Mouse (Mus musculus) MEL (cell line): ENCODE measurements around the gene Gm11213. TPM values are rescaled to one million over a fixed set of nuclear protein-coding genes. Genes with fewer than 3 reads are reported as not detected.

Experiments used
- DNase-seq: peaks from one replicate; pipeline ENCODE4 v3.0.0; 2011; ENCODE audit warnings: low read depth, low spot score
- H3K27ac ChIP-seq: 2 replicates; pipeline ENCODE4 v1.5.1; 2012; ENCODE audit warnings: low read depth, mild to moderate bottlenecking, control low read depth, low read length, moderate library complexity; ENCODE audit not compliant: control insufficient read depth
- H3K27me3 ChIP-seq, 2 experiments: fragments of 150-350 bp in 1 of 2; sonication (generic) in 1 of 2; 2 replicates each; pipeline ENCODE4 v1.6.1; 2012; ENCODE audit warnings: low read length in 2 of 2, mild to moderate bottlenecking in 2 of 2, improper control_type of control experiment in 1 of 2, moderate library complexity in 1 of 2; ENCODE audit not compliant: insufficient read depth in 2 of 2, control insufficient read depth in 1 of 2
- H3K36me3 ChIP-seq, 2 experiments: 2 replicates each; pipeline ENCODE4 v1.6.1; 2012 to 2014; ENCODE audit warnings: low read length in 2 of 2, improper control_type of control experiment in 1 of 2, inconsistent platforms in 1 of 2, mild to moderate bottlenecking in 1 of 2; ENCODE audit not compliant: insufficient read depth in 2 of 2, control insufficient read depth in 1 of 2
- H3K4me1 ChIP-seq, 2 experiments: fragments of 150-350 bp in 1 of 2; sonication (generic) in 1 of 2; 2 replicates each; pipeline ENCODE4 v1.6.1; 2012; ENCODE audit warnings: low read length in 2 of 2, improper control_type of control experiment in 1 of 2, mild to moderate bottlenecking in 1 of 2; ENCODE audit not compliant: insufficient read depth in 2 of 2, control insufficient read depth in 1 of 2
- H3K4me3 ChIP-seq, 2 experiments: fragments of 150-350 bp in 1 of 2; sonication (generic) in 1 of 2; 2 replicates each; pipeline ENCODE4 v1.5.1; 2012; ENCODE audit warnings: low read depth in 2 of 2, low read length in 2 of 2, mild to moderate bottlenecking in 2 of 2, moderate library complexity in 2 of 2, control low read depth in 1 of 2, improper control_type of control experiment in 1 of 2; ENCODE audit not compliant: control insufficient read depth in 1 of 2, insufficient read depth in 1 of 2
- H3K79me2 ChIP-seq: 2 replicates; pipeline ENCODE4 v1.6.1; 2012; ENCODE audit warnings: mild to moderate bottlenecking, low read length, moderate library complexity; ENCODE audit not compliant: control insufficient read depth, poor library complexity, insufficient read depth
- H3K9ac ChIP-seq: 2 replicates; pipeline ENCODE4 v1.6.1; 2012; ENCODE audit warnings: low read depth, mild to moderate bottlenecking, control low read depth, low read length, moderate library complexity; ENCODE audit not compliant: control insufficient read depth, poor library complexity, severe bottlenecking
- H3K9me3 ChIP-seq: fragments of 150-350 bp; sonication (generic); replicated peaks from 2 replicates; pipeline ENCODE4 v1.6.1; 2012; ENCODE audit warnings: mild to moderate bottlenecking, low read length, improper control_type of control experiment, moderate library complexity; ENCODE audit not compliant: insufficient read depth
- BHLHE40 ChIP-seq: IDR thresholded peaks from 2 replicates; pipeline ENCODE4 v1.6.1; 2012; ENCODE audit warnings: low read depth, mild to moderate bottlenecking, inconsistent platforms, low read length, improper control_type of control experiment, borderline replicate concordance
- CHD2 ChIP-seq: IDR thresholded peaks from 2 replicates; pipeline ENCODE4 v1.6.1; 2011; ENCODE audit warnings: low read length, improper control_type of control experiment
- E2F4 ChIP-seq: IDR thresholded peaks from 2 replicates; pipeline ENCODE4 v1.6.1; 2011; ENCODE audit warnings: low read depth, low read length, improper control_type of control experiment, borderline replicate concordance
- EP300 ChIP-seq, 2 experiments: IDR thresholded peaks; 2 replicates each; pipeline ENCODE4 v1.6.1; 2011; ENCODE audit warnings: improper control_type of control experiment in 2 of 2, low read length in 2 of 2, low read depth in 1 of 2, mild to moderate bottlenecking in 1 of 2
- ETS1 ChIP-seq: IDR thresholded peaks from 2 replicates; pipeline ENCODE4 v1.6.1; 2012; ENCODE audit warnings: low read depth, mild to moderate bottlenecking, inconsistent platforms, low read length, improper control_type of control experiment, moderate library complexity
- GABPA ChIP-seq: IDR thresholded peaks from 2 replicates; pipeline ENCODE4 v1.6.1; 2012; ENCODE audit warnings: low read depth, mild to moderate bottlenecking, inconsistent platforms, low read length, improper control_type of control experiment, moderate library complexity
- GATA1 ChIP-seq: IDR thresholded peaks from 2 replicates; pipeline ENCODE4 v1.6.1; 2011; ENCODE audit warnings: low read depth, low read length, improper control_type of control experiment
- KAT2A ChIP-seq: conservative IDR thresholded peaks from 2 replicates; pipeline ENCODE4 v1.6.1; 2012; ENCODE audit warnings: low read depth, low read length, improper control_type of control experiment, inconsistent platforms
- MAZ ChIP-seq: IDR thresholded peaks from 2 replicates; pipeline ENCODE4 v1.6.1; 2012; ENCODE audit warnings: low read depth, mild to moderate bottlenecking, inconsistent platforms, low read length, improper control_type of control experiment
- MYC ChIP-seq: IDR thresholded peaks from 2 replicates; pipeline ENCODE4 v1.6.1; 2011; ENCODE audit warnings: low read depth, mild to moderate bottlenecking, low read length, improper control_type of control experiment, moderate library complexity
- NELFE ChIP-seq: IDR thresholded peaks from 2 replicates; pipeline ENCODE4 v1.6.1; 2011; ENCODE audit warnings: low read depth, low read length, improper control_type of control experiment
- NRF1 ChIP-seq: IDR thresholded peaks from 2 replicates; pipeline ENCODE4 v1.6.1; 2014; ENCODE audit warnings: low read depth, mild to moderate bottlenecking, inconsistent platforms, low read length, improper control_type of control experiment, moderate library complexity; ENCODE audit not compliant: poor library complexity, insufficient read depth, severe bottlenecking
- POLR2A ChIP-seq, 2 experiments: IDR thresholded peaks; 2 replicates each; pipeline ENCODE4 v1.6.1; 2011 to 2012; ENCODE audit warnings: low read length in 2 of 2, mild to moderate bottlenecking in 2 of 2, control low read depth in 1 of 2, improper control_type of control experiment in 1 of 2, low read depth in 1 of 2, moderate library complexity in 1 of 2; ENCODE audit not compliant: control insufficient read depth in 1 of 2, insufficient read depth in 1 of 2, poor library complexity in 1 of 2
- POLR2AphosphoS5 ChIP-seq: IDR thresholded peaks from 2 replicates; pipeline ENCODE4 v1.6.1; 2012; ENCODE audit warnings: low read depth, borderline replicate concordance, mild to moderate bottlenecking, inconsistent platforms, low read length, moderate library complexity, mixed read lengths
- RAD21 ChIP-seq: IDR thresholded peaks from 2 replicates; pipeline ENCODE4 v1.6.1; 2011; ENCODE audit warnings: mild to moderate bottlenecking, low read depth, low read length, improper control_type of control experiment
- SIN3A ChIP-seq: IDR thresholded peaks from 2 replicates; pipeline ENCODE4 v1.6.1; 2012; ENCODE audit warnings: low read length, improper control_type of control experiment, inconsistent platforms
- TAL1 ChIP-seq: IDR thresholded peaks from 2 replicates; pipeline ENCODE4 v1.6.1; 2012; ENCODE audit warnings: mild to moderate bottlenecking, inconsistent platforms, low read length, moderate library complexity, mixed read lengths
- TBP ChIP-seq: IDR thresholded peaks from 2 replicates; pipeline ENCODE4 v1.8.0; 2011; ENCODE audit warnings: low read depth, low read length, improper control_type of control experiment
- TCF12 ChIP-seq: IDR thresholded peaks from 2 replicates; pipeline ENCODE4 v1.6.1; 2014; ENCODE audit warnings: low read depth, mild to moderate bottlenecking, inconsistent platforms, low read length, improper control_type of control experiment, moderate library complexity
- UBTF ChIP-seq: IDR thresholded peaks from 2 replicates; pipeline ENCODE4 v1.6.1; 2012; ENCODE audit warnings: low read depth, mild to moderate bottlenecking, inconsistent platforms, low read length, improper control_type of control experiment, moderate library complexity, borderline replicate concordance; ENCODE audit not compliant: insufficient read depth
- USF2 ChIP-seq, 2 experiments: IDR thresholded peaks; 2 replicates each; pipeline ENCODE4 v1.6.1; 2011 to 2012; ENCODE audit warnings: improper control_type of control experiment in 2 of 2, low read length in 2 of 2, borderline replicate concordance in 1 of 2, inconsistent platforms in 1 of 2, low read depth in 1 of 2, mild to moderate bottlenecking in 1 of 2; ENCODE audit not compliant: insufficient read depth in 1 of 2
- ZC3H11A ChIP-seq: IDR thresholded peaks from 2 replicates; pipeline ENCODE4 v1.6.1; 2012; ENCODE audit warnings: low read depth, mild to moderate bottlenecking, inconsistent platforms, low read length, improper control_type of control experiment
- ZKSCAN1 ChIP-seq: IDR thresholded peaks from 2 replicates; pipeline ENCODE4 v1.6.1; 2012; ENCODE audit warnings: low read depth, mild to moderate bottlenecking, inconsistent platforms, low read length, improper control_type of control experiment, moderate library complexity
- ZNF384 ChIP-seq: IDR thresholded peaks from 2 replicates; pipeline ENCODE4 v1.6.1; 2012; ENCODE audit warnings: low read depth, mild to moderate bottlenecking, inconsistent platforms, low read length, improper control_type of control experiment
- polyA plus RNA-seq, 2 experiments: library from polyadenylated mRNA; stranded (reverse) in 1 of 2; unstranded in 1 of 2; fragments of >175 nt in 1 of 2; fragments of >200 nt in 1 of 2; gene quantifications; 2 replicates each; pipeline versions ENCODE4 v1.2.1 to v1.2.4; 2012; ENCODE audit warnings: low replicate concordance in 2 of 2, low read depth in 1 of 2; ENCODE audit not compliant: insufficient read length in 2 of 2, insufficient read depth in 1 of 2, missing spikeins in 1 of 2
- total RNA-seq: library from RNA; depleted of rRNA; stranded (reverse); fragments of 300-350 nt; gene quantifications from 2 replicates; pipeline ENCODE4 v1.2.3, GENCODE M21; 2012

The Gm11213 gene
- total and polyA plus RNA-seq, 3 experiments = not detected

- no peaks in the 10 kb centered on the region for H3K79me2 ChIP-seq
- H3K36me3 ChIP-seq = no peaks in the 10 kb centered on the region
- no peaks in the 10 kb centered on the region for H3K27me3 ChIP-seq
- H3K4me3 ChIP-seq = no peak overlapping the region
- DNase-seq = no peak
- no peak overlapping the region for H3K27ac ChIP-seq
- no peak for TF ChIP-seq ZC3H11A
- TF ChIP-seq MAZ = no peak
- no peak for TF ChIP-seq SIN3A
- TF ChIP-seq USF2 (IDR thresholded peaks at IDR 0.05; ENCODE audit: borderline replicate concordance in 1 of 2, insufficient read depth in 1 of 2, low read depth in 1 of 2, low read length in 2 of 2) = no peak
- no peak for TF ChIP-seq KAT2A
- H3K4me1 ChIP-seq = 0 out of 4 replicates have a peak, but pooled peaks cover 0 to 4% of the 10 kb centered on the region in 2 experiments
- H3K9me3 ChIP-seq = no peaks in the 10 kb centered on the region
- H3K9ac ChIP-seq = no peak overlapping the region
Observed at GRCm38 (mm10) chr4:63596010-63596409, 9.1 kb downstream of the Gm11213 start.

GRCm38 (mm10) chr4:63595259-63595658 lies 9.8 kb downstream of the Gm11213 start:
- no peak for DNase-seq
- Histone ChIP-seq H3K9me3 (no peaks in the 10 kb centered on the region), H3K4me3 (no peak overlapping the region), H3K79me2 (no peaks in the 10 kb centered on the region), H3K36me3 (no peaks in the 10 kb centered on the region), H3K9ac (no peak overlapping the region), H3K27ac (no peak overlapping the region), H3K4me1 (0 out of 4 replicates have a peak, but pooled peaks cover 0 to 4% of the 10 kb centered on the region in 2 experiments), H3K27me3 (no peaks in the 10 kb centered on the region)
- TF ChIP-seq UBTF (no peak), TCF12 (no peak), RAD21 (no peak), TBP (no peak), MAZ (no peak), E2F4 (no peak), ETS1 (no peak), ZC3H11A (no peak), CHD2 (no peak), KAT2A (no peak)

GRCm38 (mm10) chr4:63594459-63595110 lies 10.5 kb downstream of the Gm11213 start:
- Histone ChIP-seq H3K27me3 (no peaks in the 10 kb centered on the region), H3K27ac (no peak overlapping the region), H3K36me3 (no peaks in the 10 kb centered on the region), H3K9me3 (no peaks in the 10 kb centered on the region), H3K4me1 (0 out of 4 replicates have a peak, but pooled peaks cover 0 to 4% of the 10 kb centered on the region in 2 experiments), H3K9ac (no peak overlapping the region), H3K4me3 (no peak overlapping the region), H3K79me2 (no peaks in the 10 kb centered on the region)
- DNase-seq = no peak
- TF ChIP-seq EP300 (IDR thresholded peaks at IDR 0.05; ENCODE audit: low read depth in 1 of 2, low read length in 2 of 2) (no peak), BHLHE40 (no peak), TAL1 (no peak), ZKSCAN1 (no peak), NELFE (no peak), USF2 (IDR thresholded peaks at IDR 0.05; ENCODE audit: borderline replicate concordance in 1 of 2, insufficient read depth in 1 of 2, low read depth in 1 of 2, low read length in 2 of 2) (no peak), MYC (no peak), NRF1 (no peak), POLR2AphosphoS5 (no peak), GABPA (no peak), ZNF384 (no peak), POLR2A (IDR thresholded peaks at IDR 0.05; ENCODE audit: control insufficient read depth in 1 of 2, insufficient read depth in 1 of 2, low read depth in 1 of 2, low read length in 2 of 2, poor library complexity in 1 of 2) (no peak), GATA1 (no peak)
